Mouse (Mus musculus) embryonic facial prominence, embryonic 14.5 days (tissue): Measurements from ENCODE around the gene Gse1. TPM values are rescaled to one million over a fixed set of nuclear protein-coding genes. Genes with fewer than 3 reads are reported as not detected.

Experiments used
- ATAC-seq: fragments of 200-750 bp; cut with Nextera tagmentation; 2 replicates; pipeline ENCODE4 v1.8.0; 2017; ENCODE audit warnings: low read depth, moderate number of reproducible peaks, moderate TSS enrichment
- DNase-seq: peaks from one replicate; pipeline ENCODE4 v3.0.0-alpha.2; 2015; ENCODE audit warnings: low spot score
- H3K27ac ChIP-seq: fragments of 300-500 bp; sonication (generic); replicated peaks from 2 replicates; pipeline ENCODE4 v1.5.1; 2014; ENCODE audit warnings: low read depth, mild to moderate bottlenecking, low read length, moderate library complexity
- H3K27me3 ChIP-seq: fragments of 300-500 bp; sonication (generic); replicated peaks from 2 replicates; pipeline ENCODE4 v1.6.1; 2014; ENCODE audit warnings: low read length; ENCODE audit not compliant: control insufficient read depth, insufficient read depth
- H3K36me3 ChIP-seq: fragments of 300-500 bp; sonication (generic); 2 replicates; pipeline ENCODE4 v1.6.1; 2014; ENCODE audit warnings: low read length, mixed read lengths; ENCODE audit not compliant: control insufficient read depth, insufficient read depth
- H3K4me1 ChIP-seq: fragments of 300-500 bp; sonication (generic); 2 replicates; pipeline ENCODE4 v1.6.1; 2014; ENCODE audit warnings: antibody characterized with exemption, low read length; ENCODE audit not compliant: control insufficient read depth, insufficient read depth
- H3K4me2 ChIP-seq: fragments of 300-500 bp; sonication (generic); 2 replicates; pipeline ENCODE4 v1.6.1; 2014; ENCODE audit warnings: low read depth, mild to moderate bottlenecking, low read length, moderate library complexity, mixed read lengths
- H3K4me3 ChIP-seq: fragments of 300-500 bp; sonication (generic); 2 replicates; pipeline ENCODE4 v1.5.1; 2014; ENCODE audit warnings: low read depth, mild to moderate bottlenecking, low read length
- H3K9ac ChIP-seq: fragments of 300-500 bp; sonication (generic); 2 replicates; pipeline ENCODE4 v1.6.1; 2014; ENCODE audit warnings: low read depth, mild to moderate bottlenecking, low read length, moderate library complexity, mixed read lengths
- H3K9me3 ChIP-seq: fragments of 300-500 bp; sonication (generic); 2 replicates; pipeline ENCODE4 v1.6.1; 2016; ENCODE audit warnings: low read length; ENCODE audit not compliant: control insufficient read depth
- WGBS: fragments of 180-500 bp; shearing (Covaris S2); extraction: QIAGEN DNeasy Blood & Tissue Kit; methylation state at CpG from one replicate; pipeline ENCODE4 v1.1.7; 2014; 5-methylcytosine and 5-hydroxymethylcytosine counted together
- polyA plus RNA-seq: library from polyadenylated mRNA; unstranded; fragments of >200 nt; fragmentation: Nextera tagmentation; extraction: Ambion mirVana; gene quantifications from 2 replicates; pipeline ENCODE4 v1.2.1, GENCODE M21; 2014

Gse1 gene
- polyA plus RNA-seq, 1 experiment from 2014 or later: 8.7 TPM

DNA sequence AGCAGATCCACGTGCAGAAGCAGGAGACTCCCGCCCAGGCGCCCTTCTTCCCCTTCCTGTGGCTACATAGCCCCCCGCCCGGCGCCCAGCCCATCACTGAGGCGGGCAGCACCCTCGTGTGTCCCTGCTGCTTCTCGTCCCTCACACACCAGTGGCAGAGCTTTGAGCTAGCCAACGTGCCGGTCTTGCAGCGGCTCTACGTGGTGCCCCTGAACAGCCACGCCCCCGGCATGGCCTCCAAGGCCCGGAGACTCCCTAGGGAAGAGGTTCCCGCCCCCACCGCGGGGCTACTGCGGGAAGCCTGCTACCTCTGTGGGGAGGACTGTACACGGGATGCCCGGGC lies 1.3 kb downstream of the Gse1 start:
- Histone ChIP-seq H3K9me3 (no peaks in the 10 kb centered on the region), H3K27ac (no peak overlapping the region), H3K36me3 (no peaks in the 10 kb centered on the region), H3K27me3 (no peaks in the 10 kb centered on the region; the same call in 1 of the 2 replicates), H3K4me3 (peak overlapping the region; percentile 68), H3K4me2 (peak overlapping the region; percentile 98), H3K4me1 (peaks cover 72% of the 10 kb centered on the region), H3K9ac (peak overlapping the region; percentile 75)
- ATAC-seq (no peak), DNase-seq (peak; percentile 58)
- 0% methylated on average over 16 of the region's 22 CpGs for WGBS

DNA sequence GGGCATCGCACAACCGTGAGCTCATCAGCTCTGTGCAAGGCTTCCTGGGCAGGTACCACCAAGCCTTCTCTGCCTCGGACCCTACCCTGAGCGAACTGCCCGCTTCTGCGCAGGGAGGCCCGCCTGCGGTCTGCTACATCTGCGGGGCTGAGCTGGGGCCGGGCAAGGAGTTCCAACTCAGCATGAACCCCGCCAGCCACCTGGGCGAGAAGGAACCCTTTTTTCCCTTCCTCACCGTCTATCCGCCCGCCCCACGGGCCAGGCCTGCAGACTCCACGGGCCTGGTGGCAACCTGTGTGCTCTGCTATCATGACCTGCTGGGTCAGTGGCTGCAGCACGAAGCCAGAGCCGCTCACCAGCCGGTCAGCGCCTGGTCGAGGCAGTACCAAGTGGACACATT lies 1.8 kb downstream of the Gse1 start:
- Histone ChIP-seq H3K4me2 (peak overlapping the region; percentile 98), H3K27me3 (no peaks in the 10 kb centered on the region; the same call in 1 of the 2 replicates), H3K9ac (peak overlapping the region; percentile 75), H3K36me3 (no peaks in the 10 kb centered on the region), H3K27ac (no peak overlapping the region), H3K9me3 (no peaks in the 10 kb centered on the region), H3K4me1 (peaks cover 72% of the 10 kb centered on the region), H3K4me3 (peak overlapping the region; percentile 68)
- DNase-seq: no peak
- WGBS: 6% methylated on average over 21 of the region's 22 CpGs
- no peak for ATAC-seq

DNA sequence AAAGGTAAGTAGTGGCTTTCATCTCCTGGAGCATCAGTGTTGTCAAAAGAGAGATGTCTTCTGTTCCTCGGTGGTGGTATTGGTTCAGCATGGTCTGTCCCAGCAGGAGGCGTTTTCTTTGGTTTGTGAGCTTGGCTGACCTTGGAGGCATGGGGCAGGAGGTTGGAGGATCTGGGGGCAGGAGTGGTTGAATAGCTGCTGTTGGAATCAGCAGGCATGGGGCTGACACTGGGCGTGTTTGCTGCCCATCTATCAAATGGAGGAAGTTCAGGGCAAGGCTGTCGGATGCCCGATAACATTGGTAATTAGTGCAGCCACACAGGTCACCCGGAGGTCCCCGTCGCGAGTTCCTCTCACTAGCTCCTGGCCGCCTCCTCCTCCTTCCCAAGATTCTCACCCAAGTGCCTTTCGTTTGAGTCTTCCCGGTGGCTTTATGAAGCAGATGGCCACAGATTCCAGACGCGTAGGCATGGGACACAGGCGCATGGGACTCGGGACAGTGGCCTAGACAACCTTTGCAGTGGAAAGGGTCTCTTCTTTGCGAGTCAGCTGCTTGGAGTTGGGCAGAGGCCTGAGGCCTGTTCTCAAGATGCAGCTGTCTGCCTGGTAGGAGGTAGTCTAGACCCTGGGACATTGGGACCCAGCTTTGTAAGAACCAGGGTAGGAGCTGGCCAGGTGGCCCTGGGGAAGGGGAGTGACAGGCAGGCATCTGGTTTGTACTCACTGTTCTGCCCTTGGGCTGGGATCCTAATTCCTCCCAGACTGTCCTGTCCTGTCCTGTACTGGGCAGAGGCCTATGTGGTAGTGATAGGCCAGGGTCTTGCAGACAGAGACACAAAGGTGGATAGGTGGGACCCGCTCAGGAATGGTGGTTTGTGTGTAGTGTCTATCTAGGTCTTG lies 2.7 kb downstream of the Gse1 start:
- Histone ChIP-seq H3K27me3 (no peaks in the 10 kb centered on the region; the same call in 1 of the 2 replicates), H3K9me3 (no peaks in the 10 kb centered on the region), H3K36me3 (0 out of 2 replicates have a peak, but pooled peaks cover 6% of the 10 kb centered on the region), H3K4me1 (peaks cover 65% of the 10 kb centered on the region), H3K4me2 (peak overlapping the region; percentile 98), H3K27ac (no peak overlapping the region), H3K9ac (peak overlapping the region; percentile 75), H3K4me3 (peak overlapping the region; percentile 68)
- no peak for ATAC-seq
- 25% methylated on average over 18 of the region's 18 CpGs for WGBS
- no peak for DNase-seq

DNA sequence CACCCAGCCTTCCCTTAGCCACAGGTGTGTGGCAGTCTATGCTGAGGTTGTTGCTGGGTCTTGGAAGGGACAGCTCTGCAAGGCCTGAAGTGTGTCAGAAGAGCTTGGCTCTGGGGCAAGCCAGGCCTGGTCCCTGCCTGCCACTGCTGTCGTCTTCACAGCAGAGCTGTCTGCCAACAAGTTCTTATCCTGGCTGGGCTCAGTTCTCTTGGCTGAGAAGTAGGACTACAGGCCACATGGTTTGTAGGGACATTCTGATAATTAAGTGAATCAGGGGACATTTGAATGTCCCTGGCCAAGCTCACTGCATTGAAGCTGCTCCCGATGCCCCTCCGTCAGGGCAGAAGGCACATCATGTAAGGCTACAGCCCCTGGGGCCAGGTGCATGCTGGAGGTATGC lies 3.6 kb downstream of the Gse1 start:
- 0 out of 2 replicates have a peak, but pooled peaks cover 6% of the 10 kb centered on the region for H3K36me3 ChIP-seq
- H3K4me1 ChIP-seq: peaks cover 60% of the 10 kb centered on the region
- H3K9ac ChIP-seq: peak overlapping the region; percentile 75
- DNase-seq (no peak), ATAC-seq (no peak)
- H3K4me2 ChIP-seq: peak overlapping the region; percentile 98
- H3K9me3 ChIP-seq: no peaks in the 10 kb centered on the region
- H3K4me3 ChIP-seq: peak overlapping the region; percentile 68
- no peak overlapping the region for H3K27ac ChIP-seq
- WGBS: 55% methylated on average over 3 of the region's 3 CpGs
- no peaks in the 10 kb centered on the region; the same call in 1 of the 2 replicates for H3K27me3 ChIP-seq

DNA sequence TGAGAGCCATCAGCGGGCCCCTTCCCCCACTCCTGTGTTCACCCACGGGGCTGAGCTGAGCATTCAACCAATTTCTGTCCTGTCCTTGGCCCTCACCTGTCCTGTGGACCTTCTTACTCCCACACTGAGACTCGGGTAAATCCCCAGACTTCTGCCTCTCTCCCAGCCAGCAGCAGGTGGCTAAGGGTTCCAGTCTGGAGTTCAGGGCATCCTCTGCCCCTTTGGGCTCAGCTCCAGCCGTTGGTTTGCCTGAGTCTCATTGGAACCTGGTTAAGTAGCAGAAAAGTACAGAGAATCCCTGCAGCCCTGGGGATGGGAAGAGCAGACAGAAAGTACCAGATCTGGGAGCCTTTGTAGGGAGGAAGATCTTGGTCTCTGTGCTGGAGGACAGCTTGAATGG lies 4.1 kb downstream of the Gse1 start:
- H3K9ac ChIP-seq: peak overlapping the region; percentile 75
- H3K27me3 ChIP-seq: no peaks in the 10 kb centered on the region; the same call in 1 of the 2 replicates
- no peak overlapping the region for H3K27ac ChIP-seq
- 35% methylated on average over 4 of the region's 4 CpGs for WGBS
- H3K4me2 ChIP-seq: peak overlapping the region; percentile 98
- DNase-seq (no peak), ATAC-seq (no peak)
- no peaks in the 10 kb centered on the region for H3K9me3 ChIP-seq
- 0 out of 2 replicates have a peak, but pooled peaks cover 6% of the 10 kb centered on the region for H3K36me3 ChIP-seq
- peak overlapping the region; percentile 68 for H3K4me3 ChIP-seq
- peaks cover 55% of the 10 kb centered on the region for H3K4me1 ChIP-seq

DNA sequence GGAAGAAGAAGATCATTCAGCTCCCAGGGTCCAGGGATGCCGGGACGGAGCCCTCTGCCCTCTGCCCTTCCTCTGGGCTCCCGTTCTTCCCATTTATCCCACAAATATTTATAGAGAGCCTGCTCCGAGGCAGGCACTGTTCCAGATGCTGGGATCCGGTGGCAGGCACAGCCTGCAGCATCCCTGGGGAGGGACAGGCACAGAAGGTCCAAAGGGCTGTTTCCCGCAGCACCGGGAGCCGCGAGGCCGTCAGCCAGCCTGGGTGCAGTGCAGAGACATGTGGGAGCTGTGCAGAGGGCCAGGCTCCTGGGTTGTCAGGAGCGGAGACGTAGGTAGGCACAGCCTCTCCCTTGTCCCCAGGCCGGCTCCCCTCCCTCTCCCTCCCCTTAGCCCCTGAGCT lies 4.7 kb downstream of the Gse1 start:
- H3K27me3 ChIP-seq: no peaks in the 10 kb centered on the region; the same call in 1 of the 2 replicates
- H3K4me1 ChIP-seq: peaks cover 55% of the 10 kb centered on the region
- DNase-seq (no peak), ATAC-seq (no peak)
- H3K27ac ChIP-seq: no peak overlapping the region
- H3K9me3 ChIP-seq: no peaks in the 10 kb centered on the region
- H3K4me3 ChIP-seq: peak overlapping the region; percentile 68
- H3K4me2 ChIP-seq: peak overlapping the region; percentile 98
- H3K36me3 ChIP-seq: 0 out of 2 replicates have a peak, but pooled peaks cover 6% of the 10 kb centered on the region
- peak overlapping the region; percentile 75 for H3K9ac ChIP-seq
- WGBS: 20% methylated on average over 12 of the region's 13 CpGs

DNA sequence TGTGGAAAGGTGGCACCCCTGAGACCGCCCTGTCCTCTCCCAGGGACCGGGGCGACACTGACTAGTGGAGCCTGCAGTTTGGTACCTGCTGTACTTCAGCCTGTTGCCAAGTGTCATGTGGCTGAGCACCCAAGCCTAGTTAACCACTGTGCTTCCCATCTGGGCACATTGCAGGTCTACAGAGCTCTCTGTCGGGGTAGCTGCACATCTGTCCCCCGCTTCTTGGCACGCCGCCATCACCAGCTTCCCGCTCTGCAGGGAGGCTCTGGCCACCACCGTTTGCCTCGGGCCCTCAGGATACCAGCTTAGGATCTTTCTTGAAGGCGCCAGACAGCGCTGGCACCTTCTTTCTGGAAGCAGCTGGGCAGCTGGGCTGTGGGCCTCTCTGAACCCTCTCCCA lies 6.2 kb downstream of the Gse1 start:
- H3K4me3 ChIP-seq: no peak overlapping the region
- no peaks in the 10 kb centered on the region; the same call in 1 of the 2 replicates for H3K27me3 ChIP-seq
- peak overlapping the region; percentile 21; the same call in 1 of the 2 replicates for H3K9ac ChIP-seq
- DNase-seq (peak; percentile 48), ATAC-seq (no peak)
- H3K36me3 ChIP-seq: 0 out of 2 replicates have a peak, but pooled peaks cover 10% of the 10 kb centered on the region
- WGBS: 55% methylated on average over 12 of the region's 12 CpGs
- peaks cover 51% of the 10 kb centered on the region for H3K4me1 ChIP-seq
- no peaks in the 10 kb centered on the region for H3K9me3 ChIP-seq
- peak overlapping the region; percentile 28; the same call in 1 of the 2 replicates for H3K27ac ChIP-seq
- H3K4me2 ChIP-seq: peak overlapping the region; percentile 98

DNA sequence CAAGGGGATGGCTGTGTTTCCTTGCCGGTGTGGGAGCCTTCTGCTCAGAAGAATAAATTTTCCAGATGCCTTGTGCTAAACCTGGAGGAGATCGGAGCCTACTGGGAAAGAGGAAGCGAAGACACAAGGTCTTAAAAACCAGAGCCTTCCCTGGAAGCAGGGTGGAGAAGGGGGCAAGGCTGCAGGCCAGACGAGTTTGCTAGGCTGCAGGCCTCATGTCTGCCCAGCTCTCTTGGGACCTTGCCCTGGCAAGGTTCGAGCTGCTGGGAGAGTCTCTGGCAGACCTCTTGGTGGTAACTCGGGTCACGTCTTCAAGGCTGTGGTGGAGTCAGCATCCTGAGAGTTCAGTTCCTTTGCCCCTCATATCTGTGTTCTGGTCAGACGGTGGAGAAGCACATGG lies 6.6 kb downstream of the Gse1 start:
- Histone ChIP-seq H3K4me3 (0 out of 2 replicates have a peak overlapping the region, but pooled peaks have one; percentile 6), H3K27ac (peak overlapping the region; percentile 28; the same call in 1 of the 2 replicates), H3K9ac (no peak overlapping the region), H3K4me1 (peaks cover 47% of the 10 kb centered on the region), H3K36me3 (0 out of 2 replicates have a peak, but pooled peaks cover 10% of the 10 kb centered on the region), H3K9me3 (no peaks in the 10 kb centered on the region), H3K4me2 (peak overlapping the region; percentile 98), H3K27me3 (no peaks in the 10 kb centered on the region)
- ATAC-seq (no peak), DNase-seq (no peak)
- 54% methylated on average over 8 of the region's 8 CpGs for WGBS
